ENCODE assay signal across 15 mouse cellular contexts in genomic region chr13:30067581-30068375, GRCm38 (mm10).
A peak's percentile ranks its signal among the peaks of the same experiment; 100 is the strongest.
DNase-seq lines count a peak whose midpoint lies in the region; ATAC-seq lines count a peak whose summit lies in the region.
"Had no signal": no experiment of that assay in that cellular context is flagged by ENCODE, and none has a peak within 500 bp of the region (broad histone marks: within the 10 kb centered on the region; RNA-seq: fewer than 3 reads in every experiment).

No protein-coding gene starts in this region.

- no peak overlapping the region for H3K4me3 ChIP-seq in embryonic facial prominence, embryonic 12.5 days
- H3K4me3 ChIP-seq: hindbrain, embryonic 10.5 days; myocyte had no signal

- H3K4me2 ChIP-seq in embryonic facial prominence, embryonic 12.5 days (replicated peaks): no peak overlapping the region

- no peaks in the 10 kb centered on the region for H3K9me3 ChIP-seq in embryonic facial prominence, embryonic 12.5 days
- H3K9me3 ChIP-seq: hindbrain, embryonic 10.5 days had no signal

- peak; percentile 64 for ATAC-seq in frontal cortex, adult (ENCODE audit: low TSS enrichment)
- ATAC-seq in embryonic facial prominence, embryonic 12.5 days (ENCODE audit: insufficient number of reproducible peaks, insufficient read depth, low FRiP score, low TSS enrichment): 0 out of 2 replicates have a peak, but pooled peaks have one; percentile 41
- ATAC-seq: CD4-positive, CD25-positive, alpha-beta regulatory T cell, adult 4 months; forebrain, embryonic 16.5 days had no signal

- H3K36me3 ChIP-seq in embryonic facial prominence, embryonic 12.5 days: no peaks in the 10 kb centered on the region
- H3K36me3 ChIP-seq: hindbrain, embryonic 10.5 days had no signal

- WGBS in embryonic facial prominence, embryonic 12.5 days: 66% methylated on average over 6 of the region's 6 CpGs

- no peaks in the 10 kb centered on the region for H3K27me3 ChIP-seq in embryonic facial prominence, embryonic 12.5 days

- 0 out of 2 replicates have a peak overlapping the region, but pooled peaks have one; percentile 36 for H3K27ac ChIP-seq in embryonic facial prominence, embryonic 12.5 days
- H3K27ac ChIP-seq: hindbrain, embryonic 10.5 days; liver, embryonic 14.5 days had no signal

- DNase-seq in frontal cortex, postnatal 25 days (ENCODE audit: low spot score in 2 of 2): no peak
- peak; percentile 11 to 13 for DNase-seq in layer of hippocampus, adult 8-10 months (ENCODE audit: low spot score in 2 of 2)
- DNase-seq in layer of hippocampus, postnatal 10 days (ENCODE audit: low spot score in 2 of 2): no peak
- peak; percentile 66 to 71 for DNase-seq in cerebellum, postnatal 10 days
- DNase-seq in adipocyte (ENCODE audit: low spot score): no peak
- DNase-seq: gastrocnemius, postnatal 25 days; kidney, adult 18-20 months; thymus, adult 2 months had no signal

- no peaks in the 10 kb centered on the region for H3K4me1 ChIP-seq in embryonic facial prominence, embryonic 12.5 days

- H3K9ac ChIP-seq in embryonic facial prominence, embryonic 12.5 days: no peak overlapping the region
- H3K9ac ChIP-seq: liver, embryonic 14.5 days had no signal

Comparison
In these comparisons a context has a peak if more than half of its experiments do, and no peak if none do; other contexts are left out.
1. DNase-seq: peak in layer of hippocampus, adult 8-10 months (2 of 2) and cerebellum, postnatal 10 days (2 of 2); none in frontal cortex, postnatal 25 days (0 of 2), layer of hippocampus, postnatal 10 days (0 of 2) and adipocyte (single experiment).